Mouse (Mus musculus): ENCODE results near the gene Gtf3c4.

GRCm38 (mm10) chr2:28781310-28781709, 58.9 kb downstream of the Gtf3c4 start:
- no peak for TF ChIP-seq CTCF (IDR thresholded peaks at IDR 0.05)
- no peak for TF ChIP-seq EP300 (IDR thresholded peaks at IDR 0.05)
